Mouse (Mus musculus): ENCODE measurements around the gene Enox1. TPM values are rescaled to one million over a fixed set of nuclear protein-coding genes. Genes with fewer than 3 reads are reported as not detected.
"Not testable (repeated sequence)": the region's sequence is repeated elsewhere in the genome, so short reads cannot be mapped to it uniquely, and the experiment has no call there.

Gene Enox1
- polyA plus RNA-seq, 1 experiment from 2014 or later, result 46.2 TPM

GRCm38 (mm10) chr14:77511137-77511870 is 354.7 kb downstream of the Enox1 start:
- Histone ChIP-seq H3K36me3 (peaks cover 10% of the 10 kb centered on the region), H3K27ac (no peak overlapping the region), H3K4me1 (replicated peaks) (no peaks in the 10 kb centered on the region), H3K9ac (no peak overlapping the region), H3K27me3 (no peaks in the 10 kb centered on the region), H3K4me3 (no peak overlapping the region), H3K4me2 (no peak overlapping the region), H3K9me3 (no peaks in the 10 kb centered on the region)
- no peak for ATAC-seq (ENCODE audit: low FRiP score)
- 81% methylated on average over 7 of the region's 7 CpGs for WGBS

GRCm38 (mm10) chr14:77518017-77518416 is 361.5 kb downstream of the Enox1 start:
- H3K4me3 ChIP-seq, result no peak overlapping the region
- no peaks in the 10 kb centered on the region for H3K9me3 ChIP-seq
- no peak overlapping the region for H3K9ac ChIP-seq
- no peaks in the 10 kb centered on the region; the same call in 1 of the 2 replicates for H3K36me3 ChIP-seq
- no peaks in the 10 kb centered on the region for H3K27me3 ChIP-seq
- no peak for ATAC-seq (ENCODE audit: low FRiP score)
- 79% methylated on average over 4 of the region's 4 CpGs for WGBS
- H3K27ac ChIP-seq, result no peak overlapping the region
- H3K4me2 ChIP-seq, result no peak overlapping the region
- H3K4me1 ChIP-seq (replicated peaks), result no peaks in the 10 kb centered on the region

DNA sequence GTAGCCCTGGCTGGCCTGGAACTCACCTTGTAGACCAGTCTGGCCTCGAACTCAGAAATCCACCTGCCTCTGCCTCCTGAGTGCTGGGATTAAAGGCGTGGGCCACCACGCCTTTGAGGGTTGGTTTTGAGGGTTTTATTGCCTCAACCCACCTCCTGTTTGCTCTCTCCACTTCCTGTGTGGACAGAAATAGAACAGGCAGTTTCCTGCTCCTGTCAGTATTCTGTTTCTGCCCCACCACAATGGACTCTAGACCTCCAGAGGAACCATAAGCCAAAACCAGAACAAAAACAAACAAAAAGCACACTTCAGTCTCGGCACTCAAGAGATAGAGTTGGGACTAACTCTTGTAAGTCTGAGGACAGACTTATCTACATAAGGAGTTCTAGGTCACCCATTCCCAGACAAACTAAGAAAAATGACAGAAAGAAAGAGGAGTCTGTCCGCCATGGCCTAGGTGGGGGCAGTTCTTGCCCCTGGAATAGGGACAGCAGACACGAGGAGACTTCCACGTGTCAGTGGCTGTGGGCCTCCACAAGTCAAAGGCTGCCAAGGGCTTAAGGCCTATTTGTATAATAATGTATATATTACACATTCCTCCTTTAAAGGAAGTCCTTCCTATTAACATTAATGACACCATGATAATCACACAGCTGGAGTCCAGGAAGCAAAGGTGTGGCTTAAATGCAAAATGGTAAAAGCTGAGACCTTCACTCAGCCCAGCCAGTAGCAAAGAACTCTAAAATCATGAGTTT is 362.6 kb downstream of the Enox1 start:
- no peaks in the 10 kb centered on the region for H3K4me1 ChIP-seq (replicated peaks)
- no peak overlapping the region for H3K4me3 ChIP-seq
- no peak overlapping the region for H3K27ac ChIP-seq
- no peak for ATAC-seq (ENCODE audit: low FRiP score)
- H3K9ac ChIP-seq, result no peak overlapping the region
- no peaks in the 10 kb centered on the region for H3K27me3 ChIP-seq
- H3K36me3 ChIP-seq, result no peaks in the 10 kb centered on the region; the same call in 1 of the 2 replicates
- H3K9me3 ChIP-seq, result no peaks in the 10 kb centered on the region
- H3K4me2 ChIP-seq, result no peak overlapping the region
- 76% methylated on average over 7 of the region's 7 CpGs for WGBS

- ATAC-seq (ENCODE audit: low FRiP score), result no peak
- Histone ChIP-seq H3K27me3 (no peaks in the 10 kb centered on the region), H3K36me3 (no peaks in the 10 kb centered on the region; the same call in 1 of the 2 replicates), H3K4me3 (no peak overlapping the region), H3K27ac (no peak overlapping the region), H3K4me1 (replicated peaks) (no peaks in the 10 kb centered on the region), H3K9ac (no peak overlapping the region), H3K4me2 (no peak overlapping the region), H3K9me3 (no peaks in the 10 kb centered on the region)
- WGBS, result 79% methylated on average over 1 of the region's 1 CpGs
Observed at GRCm38 (mm10) chr14:77519701-77520100, 363.1 kb downstream of the Enox1 start.

DNA sequence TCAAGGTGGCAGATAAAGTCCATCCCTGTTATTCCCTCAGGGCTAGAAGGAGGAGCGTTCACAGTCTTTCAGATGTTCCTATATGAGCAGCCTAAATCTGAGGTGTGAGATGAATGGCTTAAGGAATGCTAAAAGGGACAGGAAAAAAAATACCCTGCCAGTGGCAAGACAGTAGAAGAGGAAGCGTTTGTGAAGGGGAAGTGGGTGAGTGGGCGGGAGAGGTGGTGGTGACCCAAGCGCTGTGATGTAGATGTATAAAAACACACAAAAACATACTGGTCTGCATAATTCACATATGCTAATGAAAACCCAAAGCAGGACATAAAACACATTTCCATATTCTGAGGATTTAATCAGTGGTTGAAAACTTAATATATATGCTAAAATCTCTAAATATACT is 367.7 kb downstream of the Enox1 start:
- Histone ChIP-seq H3K9me3 (no peaks in the 10 kb centered on the region), H3K4me1 (replicated peaks) (no peaks in the 10 kb centered on the region), H3K27me3 (no peaks in the 10 kb centered on the region), H3K4me3 (no peak overlapping the region), H3K36me3 (no peaks in the 10 kb centered on the region), H3K4me2 (no peak overlapping the region), H3K27ac (no peak overlapping the region), H3K9ac (no peak overlapping the region)
- WGBS, result 88% methylated on average over 4 of the region's 4 CpGs
- no peak for ATAC-seq (ENCODE audit: low FRiP score)

DNA sequence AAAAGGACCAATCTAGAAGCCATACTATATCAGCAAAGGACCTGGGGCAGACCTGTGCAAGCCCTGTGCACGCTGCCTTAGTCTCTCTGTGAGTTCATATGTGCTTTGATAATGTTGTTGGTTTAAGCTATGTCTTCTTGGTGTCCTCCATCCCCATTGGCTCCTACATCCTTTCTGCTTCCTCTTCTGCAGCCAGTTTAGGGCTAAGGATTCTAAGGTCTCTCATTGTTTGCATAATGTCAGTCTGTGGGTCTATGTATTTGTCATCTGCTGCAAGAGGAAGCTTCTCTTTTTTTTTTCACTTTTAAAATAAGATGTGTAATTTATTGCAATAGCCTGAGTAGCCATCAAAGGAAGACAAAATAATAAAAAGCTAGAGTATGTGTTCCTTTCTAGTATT is 369.7 kb downstream of the Enox1 start:
- no peaks in the 10 kb centered on the region for H3K36me3 ChIP-seq
- no peak overlapping the region for H3K9ac ChIP-seq
- no peak overlapping the region for H3K4me3 ChIP-seq
- H3K27ac ChIP-seq, result no peak overlapping the region
- H3K4me2 ChIP-seq, result no peak overlapping the region
- ATAC-seq (ENCODE audit: low FRiP score), result no peak
- H3K27me3 ChIP-seq, result no peaks in the 10 kb centered on the region
- 91% methylated on average over 1 of the region's 1 CpGs for WGBS
- H3K4me1 ChIP-seq (replicated peaks), result no peaks in the 10 kb centered on the region; the same call in 1 of the 2 replicates
- no peaks in the 10 kb centered on the region for H3K9me3 ChIP-seq

GRCm38 (mm10) chr14:77529201-77529600 is 372.6 kb downstream of the Enox1 start:
- Histone ChIP-seq H3K4me3 (no peak overlapping the region), H3K27ac (no peak overlapping the region), H3K9ac (no peak overlapping the region), H3K4me2 (no peak overlapping the region), H3K27me3 (no peaks in the 10 kb centered on the region), H3K9me3 (no peaks in the 10 kb centered on the region), H3K4me1 (replicated peaks) (peaks cover 2% of the 10 kb centered on the region), H3K36me3 (no peaks in the 10 kb centered on the region)
- no peak for ATAC-seq (ENCODE audit: low FRiP score)
- 78% methylated on average over 9 of the region's 9 CpGs for WGBS

GRCm38 (mm10) chr14:77529621-77530020 is 373.1 kb downstream of the Enox1 start:
- Histone ChIP-seq H3K27me3 (no peaks in the 10 kb centered on the region), H3K4me1 (replicated peaks) (peaks cover 4% of the 10 kb centered on the region), H3K36me3 (no peaks in the 10 kb centered on the region), H3K9me3 (no peaks in the 10 kb centered on the region), H3K27ac (no peak overlapping the region), H3K4me3 (no peak overlapping the region), H3K9ac (no peak overlapping the region), H3K4me2 (no peak overlapping the region)
- ATAC-seq (ENCODE audit: low FRiP score), result no peak
- WGBS, result 93% methylated on average over 5 of the region's 5 CpGs

GRCm38 (mm10) chr14:77533638-77534037 is 377.1 kb downstream of the Enox1 start:
- no peaks in the 10 kb centered on the region for H3K36me3 ChIP-seq
- no peaks in the 10 kb centered on the region for H3K9me3 ChIP-seq
- no peak overlapping the region for H3K4me2 ChIP-seq
- no peak overlapping the region for H3K27ac ChIP-seq
- no peak overlapping the region for H3K4me3 ChIP-seq
- no peak overlapping the region for H3K9ac ChIP-seq
- no peak for ATAC-seq (ENCODE audit: low FRiP score)
- no peaks in the 10 kb centered on the region for H3K27me3 ChIP-seq
- 70% methylated on average over 5 of the region's 5 CpGs for WGBS
- peaks cover 4% of the 10 kb centered on the region for H3K4me1 ChIP-seq (replicated peaks)

- WGBS, result 57% methylated on average over 7 of the region's 7 CpGs
Observed at GRCm38 (mm10) chr14:77534120-77534519, 377.6 kb downstream of the Enox1 start.

DNA sequence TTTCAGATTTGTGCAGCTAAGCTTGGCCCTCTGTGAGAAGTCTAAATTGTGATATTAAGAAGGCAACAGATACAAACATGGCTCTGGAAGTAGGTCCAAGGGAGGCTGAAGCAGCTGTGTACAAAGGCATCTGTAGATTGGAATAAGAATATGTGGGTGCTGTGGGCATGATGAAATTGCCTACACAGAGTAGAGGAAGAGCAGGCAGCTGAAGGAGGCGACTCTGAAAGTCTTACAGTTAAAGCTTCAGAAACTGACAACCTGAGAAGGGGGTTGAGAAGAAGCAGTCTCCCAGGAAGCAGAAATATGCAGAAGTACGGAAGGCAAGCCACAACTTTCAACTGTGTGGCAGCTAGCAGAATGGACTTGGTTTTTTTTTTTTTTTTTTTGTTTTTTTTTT is 380.0 kb downstream of the Enox1 start:
- Histone ChIP-seq H3K9ac (no peak overlapping the region), H3K27me3 (no peaks in the 10 kb centered on the region), H3K27ac (no peak overlapping the region), H3K4me2 (no peak overlapping the region), H3K9me3 (no peaks in the 10 kb centered on the region), H3K4me3 (no peak overlapping the region), H3K4me1 (replicated peaks) (peaks cover 4% of the 10 kb centered on the region), H3K36me3 (no peaks in the 10 kb centered on the region)
- ATAC-seq (ENCODE audit: low FRiP score), result no peak
- WGBS, result 81% methylated on average over 2 of the region's 2 CpGs

More at GRCm38 (mm10) chr14:77534120-77534519, 377.6 kb downstream of the Enox1 start:
- Histone ChIP-seq H3K4me2 (no peak overlapping the region), H3K9me3 (no peaks in the 10 kb centered on the region), H3K27ac (no peak overlapping the region), H3K4me1 (replicated peaks) (peaks cover 4% of the 10 kb centered on the region), H3K9ac (no peak overlapping the region), H3K4me3 (no peak overlapping the region), H3K36me3 (no peaks in the 10 kb centered on the region), H3K27me3 (no peaks in the 10 kb centered on the region)
- no peak for ATAC-seq (ENCODE audit: low FRiP score)

GRCm38 (mm10) chr14:77539563-77539962 is 383.0 kb downstream of the Enox1 start:
- WGBS, result 60% methylated on average over 21 of the region's 21 CpGs
- not testable (repeated sequence) for H3K4me2 ChIP-seq; ATAC-seq (ENCODE audit: low FRiP score)

DNA sequence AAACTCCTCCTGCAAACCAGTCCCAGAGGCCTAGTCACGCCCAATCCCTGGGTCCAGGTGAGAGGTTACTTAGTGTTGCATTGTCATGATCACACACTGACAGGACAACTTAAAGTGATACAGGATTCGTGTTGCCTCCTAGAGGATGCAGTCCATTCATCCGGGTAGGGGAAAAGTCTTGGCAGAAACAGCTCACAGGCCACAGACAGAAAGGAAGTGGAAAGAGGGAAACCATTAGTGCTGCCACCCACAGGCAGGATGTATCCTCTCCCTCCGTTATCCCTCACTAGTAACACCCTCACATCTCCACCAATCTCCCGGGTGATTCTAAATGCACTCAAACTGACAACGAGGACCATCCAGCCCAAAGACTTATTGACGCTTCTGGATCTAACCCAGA is 385.4 kb downstream of the Enox1 start:
- no peaks in the 10 kb centered on the region for H3K27me3 ChIP-seq
- no peak overlapping the region for H3K9ac ChIP-seq
- H3K27ac ChIP-seq, result no peak overlapping the region
- H3K4me1 ChIP-seq (replicated peaks), result peaks cover 12% of the 10 kb centered on the region
- H3K9me3 ChIP-seq, result no peaks in the 10 kb centered on the region
- H3K4me3 ChIP-seq, result no peak overlapping the region
- H3K4me2 ChIP-seq, result no peak overlapping the region
- H3K36me3 ChIP-seq, result no peaks in the 10 kb centered on the region
- 86% methylated on average over 7 of the region's 7 CpGs for WGBS
- ATAC-seq (ENCODE audit: low FRiP score), result no peak

More at GRCm38 (mm10) chr14:77539563-77539962, 383.0 kb downstream of the Enox1 start:
- H3K27me3 ChIP-seq, H3K9me3 ChIP-seq, H3K9ac ChIP-seq, H3K36me3 ChIP-seq, H3K4me3 ChIP-seq, H3K27ac ChIP-seq: not testable (repeated sequence)
- peaks cover 12% of the 10 kb centered on the region for H3K4me1 ChIP-seq (replicated peaks)

Data from hindbrain, embryonic 13.5 days (tissue).